26 mouse cellular contexts compared by ENCODE assay signal in genomic region chrX:75376815-75377214, GRCm38 (mm10).
"Had no signal": no experiment of that assay in that cellular context is flagged by ENCODE, and none has a peak within 500 bp of the region (broad histone marks: within the 10 kb centered on the region; RNA-seq: fewer than 3 reads in every experiment).

No protein-coding gene starts in this region.

- H3K27me3 ChIP-seq: limb, embryonic 12.5 days; limb, embryonic 15.5 days; liver, embryonic 13.5 days; lung, embryonic 15.5 days; midbrain, embryonic 12.5 days; stomach, embryonic 15.5 days had no signal

- H3K27ac ChIP-seq: kidney, postnatal 0 days; layer of hippocampus, adult 2 months; left cerebral cortex, adult 2 months; limb, embryonic 12.5 days; limb, embryonic 15.5 days; liver, embryonic 13.5 days; lung, embryonic 15.5 days; midbrain, embryonic 12.5 days; stomach, embryonic 15.5 days had no signal

- H3K36me3 ChIP-seq: limb, embryonic 12.5 days; limb, embryonic 15.5 days; liver, embryonic 13.5 days; lung, embryonic 15.5 days; midbrain, embryonic 12.5 days; stomach, embryonic 15.5 days had no signal

- H3K9me3 ChIP-seq: limb, embryonic 12.5 days; limb, embryonic 15.5 days; liver, embryonic 13.5 days; lung, embryonic 15.5 days; midbrain, embryonic 12.5 days; stomach, embryonic 15.5 days had no signal

- H3K9ac ChIP-seq: limb, embryonic 12.5 days; limb, embryonic 15.5 days; liver, embryonic 13.5 days; lung, embryonic 15.5 days; midbrain, embryonic 12.5 days; stomach, embryonic 15.5 days had no signal

- H3K4me3 ChIP-seq: layer of hippocampus, adult 2 months; left cerebral cortex, adult 2 months; limb, embryonic 12.5 days; limb, embryonic 15.5 days; liver, embryonic 13.5 days; lung, embryonic 15.5 days; midbrain, embryonic 12.5 days; myocyte; stomach, embryonic 15.5 days had no signal

- H3K4me2 ChIP-seq: limb, embryonic 12.5 days; limb, embryonic 15.5 days; liver, embryonic 13.5 days; lung, embryonic 15.5 days; midbrain, embryonic 12.5 days; stomach, embryonic 15.5 days had no signal

- DNase-seq: kidney, adult 18-20 months; kidney, adult 9 months; kidney, postnatal 25 days; layer of hippocampus, adult 9-11 months; layer of hippocampus, postnatal 36 days; left cerebral cortex, postnatal 4 days; liver, embryonic 13.5 days; lung, adult 18-20 months; lung, postnatal 10 days; lung, postnatal 36 days; right cerebral cortex, adult 18-20 months; right cerebral cortex, postnatal 14 days; right cerebral cortex, postnatal 4 days; thymus, postnatal 25 days had no signal

- ATAC-seq: inflammation-experienced regulatory T-cells, adult 6 months; intestine, embryonic 16.5 days; midbrain, embryonic 16.5 days had no signal

- H3K4me1 ChIP-seq: limb, embryonic 12.5 days; limb, embryonic 15.5 days; liver, embryonic 13.5 days; lung, embryonic 15.5 days; midbrain, embryonic 12.5 days; stomach, embryonic 15.5 days had no signal
